Mouse (Mus musculus) megakaryocyte progenitor cell, adult 5-6 weeks (primary cell): ENCODE data around the gene Reln. TPM values are rescaled to one million over a fixed set of nuclear protein-coding genes. Genes with fewer than 3 reads are reported as not detected.

Experiments
- ATAC-seq: replicated peaks from 2 replicates; pipeline ENCODE4 v1.8.0; 2016; ENCODE audit warnings: mild to moderate bottlenecking, moderate TSS enrichment, inconsistent platforms; ENCODE audit not compliant: poor library complexity
- total RNA-seq, 2 experiments: library from RNA; stranded (forward) in 1 of 2; stranded (reverse) in 1 of 2; fragments of 157-497, 149-512 nt in 1 of 2; fragments of 200-1000 nt in 1 of 2; gene quantifications; 2 replicates each; pipeline versions ENCODE4 v1.2.3 to v1.2.4; 2015 to 2017

The Reln gene
- total RNA-seq, 2 experiments from 2014 or later: not detected

DNA sequence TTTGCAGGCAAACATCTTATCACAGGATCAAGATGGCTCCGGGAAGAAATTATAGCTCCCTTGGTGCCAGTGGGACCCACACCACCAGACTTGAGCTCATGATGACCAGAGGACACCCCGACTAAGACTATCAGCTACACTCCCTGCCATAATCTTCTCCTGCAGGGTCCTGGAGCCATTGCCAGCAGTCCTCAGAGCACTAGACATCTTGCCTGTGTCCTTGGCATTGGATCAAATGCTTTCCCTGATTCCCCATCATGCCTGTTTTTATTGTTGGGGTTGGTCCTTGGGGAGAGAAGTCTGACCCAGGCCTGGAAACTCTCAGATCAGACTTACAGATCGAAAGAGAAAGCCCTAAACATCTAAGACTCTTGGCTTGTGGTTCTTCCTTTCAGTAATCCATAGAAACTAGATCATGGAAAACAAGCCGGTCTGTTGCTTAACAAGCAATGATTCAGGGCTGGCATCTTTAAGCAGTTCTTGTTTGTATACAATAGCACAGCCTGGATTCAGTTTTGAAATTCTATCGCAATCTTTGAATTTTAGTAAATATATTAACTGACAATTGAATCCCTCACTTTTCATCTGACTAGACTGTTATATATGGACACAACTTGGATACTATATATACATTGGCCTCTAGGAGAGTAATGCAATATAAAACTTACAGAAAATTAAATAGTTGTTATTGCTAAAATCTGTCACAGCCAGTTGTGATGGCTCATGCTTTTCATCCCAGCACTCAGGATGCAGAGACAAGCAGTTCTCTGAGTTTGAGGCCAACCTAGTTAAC, 212.6 kb downstream of the Reln start:
- ATAC-seq: no peak

DNA sequence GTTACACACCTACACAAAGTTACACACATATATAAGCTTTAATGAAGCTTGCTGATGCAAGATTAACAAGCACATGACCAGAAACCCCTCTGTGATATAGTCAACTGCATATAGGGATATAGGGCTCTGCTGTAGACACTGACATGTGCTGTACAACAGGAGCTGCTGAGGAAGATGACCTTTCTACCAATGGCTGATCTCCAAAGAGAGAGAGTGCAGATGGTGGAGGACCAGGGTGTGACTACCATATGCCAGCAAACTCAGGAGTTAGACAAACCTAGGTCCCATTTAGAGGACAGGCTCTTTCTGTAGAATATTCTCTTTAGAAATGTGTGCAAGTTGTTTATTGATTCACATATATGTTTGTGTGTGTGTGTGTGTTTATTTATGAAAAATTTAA, 216.9 kb downstream of the Reln start:
- ATAC-seq: no peak

DNA sequence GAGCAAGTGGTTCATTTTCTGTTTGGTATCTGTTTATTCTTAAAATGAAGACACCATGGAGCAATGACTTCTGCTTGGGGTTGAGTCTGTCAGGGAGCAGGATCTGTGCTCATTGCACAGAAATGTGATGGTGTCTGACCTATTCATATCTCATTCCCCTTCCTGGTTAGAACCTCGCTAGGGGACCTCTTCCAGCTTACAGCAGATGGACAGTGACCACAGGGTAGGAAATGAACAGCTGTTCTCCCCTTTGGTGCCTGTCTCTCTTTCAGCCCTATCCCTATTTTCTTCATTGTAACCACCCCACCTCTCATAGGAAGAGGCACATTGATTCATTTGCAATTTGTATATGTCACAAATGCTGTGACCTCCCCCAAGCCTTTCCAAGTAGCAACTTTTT, 225.2 kb downstream of the Reln start:
- ATAC-seq: no peak

DNA sequence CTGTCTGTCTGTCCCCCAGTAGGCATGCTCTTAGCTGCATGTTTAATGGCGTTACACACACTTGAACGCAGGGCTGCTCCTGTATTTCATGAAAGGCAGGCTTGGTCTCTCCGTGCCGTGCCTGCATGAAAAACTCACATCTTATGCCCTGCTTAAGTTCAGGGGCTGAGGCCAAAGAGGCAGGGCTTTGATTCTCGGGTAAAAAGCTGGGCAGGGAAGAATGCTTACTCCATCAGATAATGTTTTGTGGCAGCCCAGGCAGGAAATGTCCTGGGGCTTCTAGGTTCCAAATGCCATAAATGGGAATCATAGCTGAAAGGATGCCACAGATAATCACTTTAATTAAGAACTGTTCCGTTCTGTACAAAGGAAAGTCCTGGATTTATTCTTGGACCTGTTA, 226.0 kb downstream of the Reln start:
- ATAC-seq: no peak

DNA sequence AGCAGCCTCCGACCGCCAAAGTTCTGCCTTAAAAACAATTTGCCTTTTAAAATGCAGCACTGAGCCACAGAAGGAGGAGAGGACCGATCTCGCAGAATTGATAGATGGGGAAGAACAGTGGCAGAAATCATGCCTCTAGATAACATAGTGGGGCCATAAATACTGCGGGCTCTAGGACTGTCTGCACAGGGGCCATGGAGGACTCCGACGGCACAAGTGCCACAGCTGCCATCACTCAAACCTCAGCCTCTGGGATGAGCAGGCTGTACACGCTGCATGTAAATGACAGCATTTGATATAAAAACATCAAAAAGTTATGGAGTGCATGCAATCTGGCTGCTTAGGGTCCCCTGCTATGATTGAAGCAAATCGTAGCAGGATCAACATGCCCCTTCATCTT, 227.6 kb downstream of the Reln start:
- ATAC-seq: no peak

DNA sequence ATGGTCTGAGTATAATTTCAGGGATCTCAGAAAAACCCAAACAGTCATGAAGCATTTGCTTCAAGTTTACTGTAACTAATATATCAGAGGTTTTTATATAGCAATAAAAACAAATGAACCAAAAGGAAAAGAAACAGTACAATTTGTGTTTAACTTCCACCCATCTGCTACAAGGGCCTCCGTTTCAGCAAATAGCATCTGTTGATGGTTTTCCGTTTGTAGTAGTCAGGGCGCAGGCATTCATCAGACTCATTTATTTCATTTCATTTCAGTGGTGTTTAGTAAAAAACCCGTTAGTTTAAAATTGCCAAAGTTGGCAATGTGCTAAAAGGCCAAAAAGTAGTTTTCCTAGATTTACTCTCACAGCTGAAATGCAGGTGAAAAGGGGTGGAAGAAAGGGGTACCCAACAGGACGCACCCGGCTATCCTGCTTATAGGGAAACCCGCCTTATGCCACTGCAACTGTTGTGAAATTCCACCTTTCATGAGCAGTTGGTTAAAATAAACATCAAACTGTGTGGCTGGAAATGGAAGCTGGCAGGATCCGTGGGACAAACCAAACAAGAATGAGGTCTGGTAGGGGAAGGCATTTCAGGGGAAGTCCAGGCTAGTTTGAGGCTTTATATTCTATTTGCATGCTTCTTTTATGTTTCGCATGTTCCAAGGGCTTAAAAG, 237.6 kb downstream of the Reln start:
- ATAC-seq: no peak

DNA sequence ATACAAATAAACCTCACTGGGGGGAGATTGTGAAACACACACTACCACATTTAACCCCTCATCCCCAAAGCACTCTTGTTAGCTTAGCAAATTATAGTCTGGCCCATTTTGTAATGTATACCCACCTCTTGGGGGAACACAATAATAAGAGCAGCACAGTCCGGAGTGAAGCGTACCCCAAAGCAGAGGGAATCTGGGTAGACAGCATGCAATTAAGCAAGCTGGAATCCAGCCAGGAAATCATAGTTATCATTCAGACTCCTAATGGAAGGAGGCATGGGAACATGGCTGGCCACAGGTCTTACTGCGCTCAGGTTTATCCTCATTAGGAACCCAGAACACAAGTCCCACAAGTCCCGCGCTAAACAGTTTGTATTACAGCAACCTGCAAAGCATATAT, 249.5 kb downstream of the Reln start:
- no peak for ATAC-seq

DNA sequence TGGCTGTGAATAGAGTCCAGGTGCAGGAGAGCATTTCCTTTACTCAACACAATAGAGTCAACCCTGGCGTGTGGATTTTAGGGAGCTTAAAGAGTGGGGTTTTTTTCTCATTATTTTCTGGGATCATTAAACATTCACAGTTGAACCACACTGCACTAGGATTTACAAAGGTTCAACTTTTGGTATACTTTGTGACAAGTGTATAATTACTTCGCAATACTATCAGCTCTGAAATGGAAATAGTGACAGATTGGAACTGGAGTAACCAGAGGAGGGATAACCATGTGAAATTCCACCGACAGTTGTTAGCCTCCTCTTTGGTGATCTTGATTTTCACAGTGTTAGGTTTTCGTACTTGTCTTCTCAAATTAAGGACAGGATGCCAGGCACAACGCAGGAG, 250.5 kb downstream of the Reln start:
- ATAC-seq: no peak

DNA sequence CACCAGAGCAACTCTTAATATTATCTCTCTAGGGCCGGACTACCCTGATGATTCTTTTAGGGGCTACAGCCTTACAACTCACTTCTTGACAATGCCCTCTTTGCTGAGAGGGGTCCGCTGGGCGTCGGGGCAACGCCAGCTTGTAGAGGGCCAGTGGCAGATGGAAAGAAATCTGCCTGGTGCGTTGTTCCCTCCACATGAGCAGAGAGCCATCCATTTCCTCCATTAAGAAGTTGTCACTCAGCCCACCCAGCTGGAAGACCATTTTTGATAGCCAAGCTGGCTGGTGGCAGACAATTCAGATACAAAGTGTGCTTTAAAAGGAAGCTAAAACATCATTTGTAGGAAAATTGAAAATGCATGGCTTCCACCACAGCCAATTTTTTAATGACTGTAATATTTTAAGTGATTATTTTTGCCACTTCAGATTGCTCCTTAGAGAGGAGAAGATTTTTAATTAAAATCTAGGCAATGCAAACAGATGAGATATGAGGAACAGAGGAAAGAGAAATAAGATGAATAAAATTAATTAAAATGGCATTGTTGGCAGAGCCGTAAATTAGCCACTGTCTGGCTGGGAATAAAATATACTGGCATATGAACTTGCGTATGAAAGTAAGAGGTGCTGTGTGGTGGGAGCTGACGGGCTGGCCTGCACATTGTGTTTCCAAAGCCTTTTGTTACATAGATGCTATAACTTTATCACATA, 251.2 kb downstream of the Reln start:
- no peak for ATAC-seq

DNA sequence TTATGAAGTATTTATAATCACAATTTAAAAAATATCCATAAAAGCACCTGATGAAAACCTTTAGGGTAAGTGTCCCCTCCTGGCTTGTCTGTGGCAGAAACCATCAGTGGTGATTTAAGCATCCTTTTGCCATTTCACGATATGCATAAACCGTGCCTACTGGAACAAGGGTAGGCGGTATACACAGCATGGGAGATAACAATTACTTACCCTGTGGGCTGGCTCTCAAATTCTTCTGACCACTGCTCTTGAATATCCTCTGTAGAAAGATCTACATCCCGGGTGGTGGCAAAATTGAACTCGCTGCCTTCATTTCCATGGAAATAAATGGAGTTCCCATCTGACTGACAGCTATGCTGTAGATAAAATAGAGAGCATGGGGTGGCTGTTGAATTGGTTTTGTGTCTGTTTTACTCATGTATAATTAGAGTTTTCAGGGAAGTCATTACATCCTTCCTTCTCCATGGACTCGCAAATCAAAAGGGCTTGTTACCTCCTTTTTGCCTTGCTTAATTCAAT, 264.0 kb downstream of the Reln start:
- no peak for ATAC-seq

DNA sequence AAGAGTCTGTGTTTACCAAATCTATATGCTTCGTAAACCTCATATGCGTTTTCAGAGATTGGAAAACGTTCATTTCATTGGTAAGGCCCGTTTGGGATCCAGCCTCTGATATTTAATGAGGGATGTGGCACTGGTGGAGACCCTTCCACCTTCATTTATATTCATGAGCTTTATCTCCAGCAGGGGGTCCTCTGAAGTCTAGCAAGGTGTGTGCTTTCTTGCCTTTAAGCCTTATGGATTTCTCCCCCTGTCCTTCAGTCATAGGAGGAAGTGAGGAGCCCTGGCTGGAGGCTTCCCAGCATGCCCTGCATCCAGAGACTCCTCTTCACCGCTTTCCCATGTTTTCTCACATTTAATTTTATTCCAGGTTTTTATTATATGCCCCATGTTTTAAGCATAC, 269.5 kb downstream of the Reln start:
- no peak for ATAC-seq

DNA sequence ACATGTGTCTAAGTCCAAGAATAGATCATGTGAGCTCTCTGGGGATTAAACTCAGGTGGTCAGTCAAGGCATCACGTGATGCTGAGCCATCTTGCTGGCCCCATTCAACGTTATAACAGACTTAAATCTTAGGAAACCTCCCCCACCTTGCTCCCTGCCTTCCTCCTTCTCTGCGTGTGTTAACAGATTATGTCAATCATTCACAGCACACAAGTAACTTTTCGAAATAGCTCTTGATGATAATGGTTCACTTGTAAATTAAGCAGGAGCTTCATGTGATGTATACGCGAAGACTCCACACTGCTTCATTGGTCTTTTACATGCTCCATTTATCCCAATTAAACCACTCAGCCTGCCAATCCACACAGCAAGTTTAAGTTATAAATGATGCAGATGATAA, 271.9 kb downstream of the Reln start:
- ATAC-seq: no peak

DNA sequence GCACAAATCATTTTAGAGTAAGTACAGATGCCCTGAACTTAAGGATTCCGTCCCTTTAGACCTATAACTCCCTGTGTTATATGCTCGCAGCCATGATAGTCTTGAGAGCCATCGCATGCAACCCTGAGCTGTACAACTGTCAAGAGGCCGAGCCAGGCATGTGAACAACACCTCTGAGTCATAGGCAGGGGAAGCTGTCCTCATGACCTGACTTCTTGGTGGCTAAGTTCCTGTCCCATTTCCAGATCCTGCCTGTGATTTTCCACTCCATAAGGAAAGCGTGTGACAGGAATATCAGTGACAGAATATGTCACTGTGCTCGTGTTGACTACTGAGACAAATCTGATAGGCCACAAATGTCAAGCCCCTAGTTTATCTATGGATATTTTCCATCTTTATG, 285.3 kb downstream of the Reln start:
- ATAC-seq: no peak

DNA sequence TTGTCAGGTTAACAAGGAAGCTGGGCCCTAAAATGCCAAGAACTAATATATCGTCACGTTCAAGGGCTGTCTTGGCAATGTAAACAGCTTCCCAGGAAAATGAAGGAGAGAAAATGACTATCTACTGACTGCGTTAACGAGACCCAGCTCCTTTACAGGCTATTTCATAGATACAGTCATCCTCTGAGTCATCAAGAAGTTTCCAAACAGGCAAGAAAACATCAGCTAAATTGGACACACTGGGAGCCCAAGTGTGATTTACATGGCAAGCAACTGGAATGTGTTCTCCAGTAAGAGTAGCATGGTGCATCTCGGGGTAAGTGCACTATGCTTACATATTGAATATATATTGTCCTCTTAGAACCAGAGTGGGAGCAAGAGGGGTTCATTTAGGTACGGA, 302.7 kb downstream of the Reln start:
- no peak for ATAC-seq

DNA sequence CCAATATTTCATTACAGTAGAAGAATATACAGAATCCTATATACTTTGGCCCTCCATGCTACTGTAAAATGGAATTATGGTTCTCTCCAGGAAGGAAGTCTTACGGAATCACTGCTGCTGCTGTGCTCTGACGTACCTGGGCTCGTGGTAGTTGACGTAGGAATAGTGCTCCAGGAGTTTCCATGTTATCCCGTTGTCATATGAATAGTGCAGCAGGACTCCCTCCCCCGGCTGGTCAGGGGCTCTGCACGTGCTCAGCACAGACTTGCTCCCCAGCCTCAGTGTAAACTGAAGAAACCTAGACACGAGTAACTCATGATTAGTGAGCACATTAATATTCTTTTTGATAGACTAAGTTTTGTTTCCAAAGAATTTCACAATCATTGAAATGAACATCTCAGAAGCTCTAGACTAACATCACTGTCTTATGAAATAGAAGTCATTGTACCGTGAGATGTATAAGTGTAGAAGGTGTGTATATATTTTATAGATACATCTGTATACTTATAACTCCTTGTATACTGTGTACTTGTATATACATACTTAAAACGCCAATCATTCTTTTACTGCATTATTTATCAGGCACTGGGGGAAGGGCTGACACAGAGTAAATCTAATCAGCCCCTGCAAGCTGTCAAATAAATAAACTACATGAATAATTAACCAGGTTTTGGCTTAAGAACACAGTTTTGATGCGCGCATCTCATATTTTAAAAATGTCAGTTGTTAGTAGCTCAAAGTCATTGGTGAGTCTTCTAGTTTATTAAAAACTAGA, 304.9 kb downstream of the Reln start:
- no peak for ATAC-seq

DNA sequence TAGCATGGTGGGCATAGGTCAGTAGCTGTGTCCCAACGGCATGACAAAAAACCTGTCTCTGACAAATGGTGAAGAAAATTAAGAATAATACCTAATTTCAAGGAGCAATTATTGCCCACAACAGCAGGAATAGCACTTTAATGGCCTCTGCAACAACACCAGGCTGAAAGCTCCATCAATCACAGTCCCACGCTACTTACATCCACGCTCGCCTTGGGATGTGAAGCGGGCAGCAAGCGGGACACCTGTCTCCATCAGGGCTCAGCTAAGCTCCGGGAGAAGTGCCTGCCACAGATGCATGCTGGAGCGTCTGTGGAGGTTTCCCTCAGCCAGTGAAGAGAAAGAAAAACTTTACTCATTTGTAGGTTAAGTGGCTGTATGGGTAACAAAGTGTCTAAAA, 309.3 kb downstream of the Reln start:
- no peak for ATAC-seq

DNA sequence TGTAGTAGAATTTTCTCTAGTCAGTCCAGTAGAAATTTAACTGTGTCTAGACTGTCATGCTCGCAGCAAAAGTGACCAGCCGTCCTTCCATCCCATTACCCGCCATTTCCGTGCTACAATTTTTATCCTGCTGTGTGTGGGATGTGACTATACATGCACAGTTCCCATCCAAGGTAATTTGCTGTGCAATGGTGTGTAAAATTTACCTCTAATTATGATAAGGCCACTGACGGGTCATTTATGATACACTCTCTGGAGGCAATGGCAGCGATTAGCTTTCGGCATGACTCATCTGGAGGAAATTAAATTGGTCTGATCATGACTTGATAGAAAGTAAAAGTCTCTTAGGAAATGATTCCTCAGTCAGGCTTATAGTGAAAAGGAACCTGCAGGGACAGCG, 311.5 kb downstream of the Reln start:
- ATAC-seq: no peak

DNA sequence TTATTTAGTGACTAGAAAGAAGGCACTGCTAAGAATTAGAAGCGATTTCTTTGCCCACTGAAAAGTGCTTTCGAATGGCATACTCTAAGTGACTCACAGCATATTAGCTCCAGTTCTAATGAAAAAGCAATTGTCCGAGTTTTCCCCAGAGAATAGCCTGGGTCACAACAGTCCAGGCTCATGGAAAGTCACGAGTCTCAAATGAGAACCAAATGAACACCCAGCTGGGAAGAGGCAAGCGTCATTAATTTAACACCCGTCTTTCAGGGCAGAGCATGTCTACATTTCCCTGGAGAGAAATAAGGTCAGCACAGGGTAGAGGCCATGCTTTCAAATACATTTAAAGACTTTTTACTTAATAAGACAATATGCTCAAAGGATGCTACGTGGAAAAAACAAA, 312.8 kb downstream of the Reln start:
- ATAC-seq: no peak

DNA sequence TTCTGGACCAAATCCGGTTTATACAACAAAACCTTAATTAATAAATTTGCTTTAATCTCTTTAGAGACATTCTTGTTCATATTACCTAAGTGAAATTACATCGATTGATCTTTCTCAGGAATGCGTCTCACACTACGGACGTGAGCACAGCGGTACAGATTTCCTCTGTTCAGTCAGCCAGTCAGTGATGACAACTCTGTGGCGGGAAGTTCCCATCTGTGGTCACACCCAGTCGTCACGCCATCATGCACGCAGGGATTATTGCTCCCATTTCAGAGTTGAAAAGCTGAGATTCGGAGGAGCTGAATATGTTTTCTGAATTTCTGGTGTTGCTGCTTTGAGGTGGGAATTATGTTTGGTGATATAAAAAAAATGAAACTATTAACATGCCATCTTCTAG, 316.1 kb downstream of the Reln start:
- ATAC-seq: no peak

DNA sequence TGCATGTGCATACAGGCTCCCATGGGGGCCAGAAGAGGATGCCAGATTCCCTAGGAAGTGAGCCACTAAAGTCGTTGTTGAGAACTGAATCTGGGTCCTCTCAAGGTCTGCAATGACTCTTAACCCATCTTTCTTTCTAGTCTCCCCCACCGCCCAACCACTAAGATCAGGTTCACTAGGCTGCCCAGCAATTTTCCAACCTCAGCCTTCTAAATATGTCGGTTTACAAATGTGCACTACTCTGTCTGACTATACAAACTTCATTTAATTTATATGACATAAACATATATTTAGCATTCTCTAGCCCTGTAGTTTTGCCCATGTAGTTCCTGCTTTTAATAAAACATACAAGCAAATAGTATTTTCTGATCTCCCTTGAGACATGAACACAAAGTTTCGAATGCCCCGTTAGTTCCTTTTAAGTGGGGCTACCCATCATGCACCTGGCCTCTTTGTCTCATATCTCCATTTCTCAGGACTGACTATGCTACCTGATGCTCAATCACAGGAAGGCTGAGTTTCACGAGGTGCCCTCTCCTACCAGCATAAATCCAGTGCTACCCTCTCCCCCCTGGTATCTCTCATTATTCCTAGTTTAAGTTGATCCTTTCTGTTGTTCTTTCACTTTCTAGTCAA, 317.1 kb downstream of the Reln start:
- ATAC-seq: no peak

DNA sequence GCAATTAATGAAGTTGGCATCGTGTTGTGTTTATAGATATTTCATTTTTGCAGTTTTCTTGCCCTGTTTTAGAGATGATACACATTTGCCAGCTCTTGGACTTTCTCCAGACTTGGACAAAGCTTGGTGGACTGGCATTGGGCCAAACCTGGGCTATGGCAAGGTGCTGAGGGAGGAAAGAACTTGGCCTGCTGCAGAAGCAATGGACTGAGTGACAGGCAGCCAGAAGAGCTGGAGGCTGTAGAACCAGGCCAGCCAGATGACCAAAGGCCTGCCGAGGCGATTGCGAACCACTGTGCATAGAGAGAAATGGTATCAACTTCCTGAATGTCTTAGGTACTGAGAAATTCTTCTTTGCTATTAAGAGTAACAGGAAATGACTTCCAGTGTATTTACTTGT, 318.8 kb downstream of the Reln start:
- ATAC-seq: no peak
